Mouse (Mus musculus): Measurements from ENCODE around the gene Nim1k.
"Not testable (repeated sequence)": the region's sequence is repeated elsewhere in the genome, so short reads cannot be mapped to it uniquely, and the experiment has no call there.

The Nim1k gene

DNA sequence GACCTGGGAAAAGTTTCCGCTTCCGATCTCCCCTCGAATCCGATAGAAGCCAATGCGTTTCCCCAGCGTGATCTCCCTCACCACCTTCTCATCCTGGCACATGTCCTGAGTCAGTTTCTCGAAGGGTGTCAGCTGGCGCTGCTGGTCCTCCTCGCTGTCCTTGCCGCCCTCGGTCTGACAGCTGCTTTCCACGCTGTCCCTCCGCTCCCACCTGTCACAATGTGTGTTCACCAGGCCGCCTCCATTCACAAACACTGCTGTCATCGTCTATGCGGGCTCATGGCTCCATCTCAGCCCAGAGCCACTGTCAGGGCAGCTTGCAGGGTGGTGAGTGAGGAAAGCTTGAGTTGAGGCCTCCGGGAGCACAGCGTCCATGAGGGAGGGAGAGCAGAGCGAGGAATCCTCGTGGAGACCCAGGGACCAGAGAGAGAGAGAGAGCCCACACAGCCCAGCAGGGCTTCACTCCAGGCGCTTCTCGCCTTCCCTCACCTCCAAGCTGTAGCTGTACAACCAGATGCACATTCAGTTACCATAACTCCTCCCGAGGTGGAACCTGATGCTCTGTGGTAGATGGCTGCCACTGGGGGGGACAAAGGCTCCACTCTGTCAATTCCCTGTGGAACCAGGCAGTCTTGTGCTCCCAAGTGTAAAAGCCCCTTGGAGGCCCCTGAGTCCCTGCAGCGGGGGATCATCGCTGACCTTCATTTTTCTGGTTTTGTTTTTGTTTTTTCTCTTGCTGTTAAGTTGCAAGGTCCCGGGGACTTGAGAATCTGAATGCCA is 27.9 kb downstream of the Nim1k start:
- DNase-seq (ENCODE audit: inconsistent ontology term), result no peak

DNA sequence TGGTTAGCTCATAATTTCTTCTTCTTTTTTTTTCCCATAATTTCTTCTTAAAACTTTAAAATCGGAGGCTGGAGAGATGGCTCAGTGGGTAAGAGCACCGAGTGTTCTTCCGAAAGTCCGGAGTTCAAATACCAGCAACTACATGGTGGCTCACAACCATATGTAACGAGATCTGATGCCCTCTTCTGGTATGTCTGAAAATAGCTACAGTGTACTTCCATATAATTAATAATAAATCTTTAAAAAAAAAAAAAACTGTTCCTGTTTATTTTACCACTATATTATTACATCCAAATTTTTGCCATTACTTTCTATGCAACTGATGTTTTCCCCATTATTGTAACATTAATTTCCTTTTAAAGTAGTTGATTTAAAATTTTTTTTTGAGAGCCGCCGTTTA is 31.1 kb downstream of the Nim1k start:
- DNase-seq (ENCODE audit: inconsistent ontology term), result no peak

DNA sequence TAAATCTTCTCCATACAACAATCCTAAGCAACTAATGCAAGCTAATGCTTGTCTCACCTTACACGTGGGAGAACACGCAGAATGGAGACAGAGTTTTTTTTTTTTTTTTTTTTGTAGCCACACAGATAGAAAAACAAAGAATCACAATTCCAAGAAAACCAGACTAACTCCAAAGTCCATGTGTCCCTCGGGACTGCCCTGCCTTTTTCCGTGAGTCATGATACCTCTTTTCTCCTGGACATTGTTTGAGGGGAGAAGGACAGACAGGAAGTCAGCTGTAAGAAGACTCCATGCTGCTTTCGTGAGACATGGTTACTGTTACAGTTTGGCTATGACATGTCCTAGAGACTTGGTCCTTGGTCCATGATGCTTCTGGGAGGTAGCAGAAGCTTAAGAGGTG is 32.3 kb downstream of the Nim1k start:
- no peak for DNase-seq (ENCODE audit: inconsistent ontology term)

DNA sequence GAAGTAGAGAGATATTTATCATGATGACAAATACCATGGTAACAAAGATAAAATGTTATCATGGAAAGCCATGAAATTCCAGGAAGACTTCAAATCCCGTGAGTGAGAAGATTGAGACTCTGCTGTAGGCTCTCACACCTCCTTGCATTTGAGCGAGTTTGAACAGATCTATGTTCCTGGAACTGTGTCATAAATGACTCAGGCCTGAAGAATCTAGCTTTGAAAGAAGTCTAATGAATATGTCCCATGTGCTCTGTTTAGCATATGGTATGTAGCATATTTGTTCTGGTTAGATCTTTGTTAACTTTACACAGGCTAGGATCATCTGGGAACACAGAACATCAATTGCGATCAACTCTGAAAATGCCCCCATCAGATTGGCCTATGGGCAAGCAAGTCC is 33.2 kb downstream of the Nim1k start:
- peak; percentile 27 for DNase-seq (ENCODE audit: inconsistent ontology term)

DNA sequence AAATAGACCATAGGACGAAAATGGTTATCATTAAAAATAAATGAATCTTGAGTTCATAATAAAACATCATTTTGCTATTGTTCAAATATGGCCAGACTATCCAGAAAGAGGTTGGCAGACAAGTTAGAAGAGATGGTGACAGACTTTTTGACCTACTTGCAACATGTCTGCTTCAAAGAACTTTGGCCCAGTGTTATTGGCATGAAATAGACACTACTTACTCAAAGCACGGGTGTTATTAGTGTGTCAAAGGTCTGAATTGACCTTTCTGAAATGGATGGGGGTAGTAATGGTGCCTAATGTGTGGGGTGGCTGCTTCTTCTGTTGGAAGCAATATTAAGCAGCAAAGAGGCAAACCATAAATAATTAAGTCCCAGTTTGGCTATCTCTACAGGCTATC is 39.6 kb downstream of the Nim1k start:
- DNase-seq (ENCODE audit: inconsistent ontology term), result no peak

DNA sequence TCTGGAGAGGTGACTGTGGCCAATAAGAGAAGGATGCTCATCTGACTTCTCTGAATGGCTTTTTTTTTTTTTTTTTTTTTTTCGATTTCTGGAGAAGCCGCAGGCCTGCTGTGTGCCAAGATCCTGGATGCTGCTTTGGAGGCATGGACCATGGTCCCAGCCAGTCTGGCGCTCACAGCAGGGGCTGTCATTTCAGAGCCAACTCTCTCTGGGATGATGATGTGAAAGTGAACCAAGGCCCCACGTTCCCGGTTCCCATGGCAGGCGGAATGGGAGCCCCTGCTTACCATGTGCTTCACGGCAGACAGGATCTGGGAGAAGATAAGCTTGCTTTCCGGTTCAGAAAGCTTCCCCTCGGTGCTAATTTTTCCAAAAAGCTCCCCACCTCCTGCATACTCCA is 41.9 kb downstream of the Nim1k start:
- DNase-seq (ENCODE audit: inconsistent ontology term), result no peak

DNA sequence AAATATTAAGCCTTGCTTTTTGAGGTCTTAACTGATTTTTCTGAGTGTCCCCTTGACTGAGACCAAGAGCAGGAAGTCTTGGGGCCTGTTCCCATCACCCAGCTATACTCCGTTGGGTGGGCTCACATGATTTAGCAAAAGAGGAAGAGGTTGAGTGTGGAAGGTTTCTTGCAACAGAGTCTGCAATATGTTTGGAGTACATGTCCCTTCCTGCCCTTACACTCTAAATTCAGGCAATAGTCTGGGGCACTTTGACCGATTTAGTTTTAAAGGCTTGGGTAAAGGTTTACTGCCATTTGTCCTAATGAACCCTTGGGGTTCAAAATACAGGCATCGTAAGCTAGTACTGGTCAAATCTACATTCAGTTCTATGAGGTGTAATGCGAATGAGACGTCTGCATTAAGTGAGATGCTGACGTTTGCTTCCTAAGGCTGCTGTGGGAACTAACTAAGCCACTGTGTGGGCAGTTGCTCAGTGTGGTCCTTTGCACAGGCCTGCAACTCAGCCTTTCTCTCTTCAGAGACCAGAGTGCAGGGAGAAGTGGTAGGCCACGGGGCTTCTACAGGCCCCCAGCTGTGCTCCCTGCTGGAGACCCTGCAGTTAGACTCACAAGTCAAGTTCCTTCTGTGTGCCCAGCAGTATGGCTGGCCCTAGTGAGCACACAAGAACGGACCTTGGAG is 42.4 kb downstream of the Nim1k start:
- no peak for DNase-seq (ENCODE audit: inconsistent ontology term)

DNA sequence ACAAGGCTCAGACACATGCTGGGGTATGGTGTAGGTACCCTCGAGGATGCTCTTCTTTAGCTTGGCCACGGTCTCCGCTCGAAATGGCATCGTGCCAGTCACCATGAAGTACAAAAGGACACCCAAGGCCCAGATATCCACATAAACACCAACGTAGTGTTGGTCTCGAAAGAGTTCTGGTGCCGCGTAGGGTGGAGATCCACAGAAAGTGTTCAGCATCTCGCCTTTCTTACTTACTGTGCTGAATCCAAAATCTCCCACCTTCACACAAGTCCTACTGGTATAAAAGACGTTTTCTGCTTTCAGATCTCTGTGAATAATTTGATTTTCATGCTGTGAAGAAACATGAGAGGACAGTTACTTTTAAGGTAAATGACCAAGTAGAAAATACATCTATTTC is 43.2 kb downstream of the Nim1k start:
- no peak for DNase-seq (ENCODE audit: inconsistent ontology term)

DNA sequence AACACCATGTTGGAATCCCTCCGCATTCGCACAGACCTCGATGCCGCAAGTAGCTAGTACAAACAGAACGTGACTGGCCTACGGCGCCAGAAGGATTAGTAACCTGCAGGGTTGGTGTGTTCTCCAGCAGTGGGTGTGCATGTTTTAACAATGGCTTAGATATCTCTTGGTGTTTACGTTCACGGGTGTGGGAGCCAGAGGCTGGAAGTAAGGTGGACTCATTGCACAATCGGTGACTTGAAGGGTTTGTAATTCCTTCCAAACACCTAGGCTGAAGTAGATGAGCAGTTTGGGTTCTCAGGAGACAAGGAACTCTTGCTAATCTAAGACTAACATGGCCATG is 45.4 kb downstream of the Nim1k start:
- no peak for DNase-seq (ENCODE audit: inconsistent ontology term)

DNA sequence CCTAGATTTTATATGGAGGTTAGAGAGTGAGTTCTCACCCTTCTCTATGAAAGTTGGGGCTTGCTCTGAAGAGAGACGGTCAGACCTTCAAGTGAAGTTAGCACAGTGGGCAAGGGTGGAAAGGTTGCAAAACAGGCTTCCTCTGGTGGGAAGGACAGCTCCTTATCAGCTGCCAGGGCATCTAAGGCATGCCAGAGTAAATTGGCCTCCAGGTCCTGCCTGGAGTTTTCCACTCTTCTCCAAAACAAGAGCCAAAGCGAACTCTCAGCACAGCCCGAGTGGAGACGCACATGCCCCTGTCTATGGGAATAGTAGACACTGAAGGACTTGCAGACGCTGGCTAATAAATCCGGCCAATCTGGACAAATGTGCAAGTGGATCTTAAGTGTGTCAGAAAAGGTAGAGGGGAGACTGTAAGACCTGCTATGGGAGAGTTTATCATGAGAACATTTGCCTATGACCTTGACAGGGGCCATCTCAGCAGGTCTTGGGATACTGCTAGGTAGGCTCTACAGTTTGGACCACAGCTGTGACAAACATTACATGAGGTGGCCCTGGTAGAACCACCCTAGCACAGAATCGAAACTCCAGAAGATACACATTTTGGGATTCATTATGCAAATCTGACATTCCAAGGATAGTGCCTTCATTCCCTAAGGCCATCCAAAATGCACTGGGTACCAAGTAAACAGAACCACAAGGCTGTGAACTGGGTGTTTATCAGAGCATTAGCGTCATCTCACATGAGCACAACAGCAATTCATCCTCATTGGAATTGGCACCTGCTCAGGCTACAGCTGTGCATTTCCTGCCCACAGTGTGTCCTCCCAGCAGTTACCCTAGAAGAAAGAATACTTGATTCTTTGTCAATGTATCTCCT is 46.1 kb downstream of the Nim1k start:
- no peak for DNase-seq (ENCODE audit: inconsistent ontology term)

DNA sequence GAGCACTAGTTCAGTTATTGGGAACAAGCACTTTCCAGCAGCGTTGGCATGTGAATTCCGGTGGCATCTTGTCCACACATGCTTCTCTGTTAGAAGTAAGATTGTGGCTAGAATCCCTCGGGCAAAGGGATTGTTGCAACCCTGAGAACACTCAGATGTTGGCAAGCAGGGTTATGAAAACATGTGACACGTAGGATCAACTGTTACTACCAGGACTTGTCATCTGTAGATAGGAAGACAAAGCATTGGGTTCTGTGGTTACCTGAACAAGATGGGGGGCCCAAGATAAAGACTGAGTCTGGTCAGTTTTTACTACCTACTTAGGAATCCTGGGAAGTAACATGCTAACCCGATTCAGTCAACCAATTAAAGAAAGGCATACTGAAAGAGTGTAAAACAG is 46.7 kb downstream of the Nim1k start:
- no peak for DNase-seq (ENCODE audit: inconsistent ontology term)

DNA sequence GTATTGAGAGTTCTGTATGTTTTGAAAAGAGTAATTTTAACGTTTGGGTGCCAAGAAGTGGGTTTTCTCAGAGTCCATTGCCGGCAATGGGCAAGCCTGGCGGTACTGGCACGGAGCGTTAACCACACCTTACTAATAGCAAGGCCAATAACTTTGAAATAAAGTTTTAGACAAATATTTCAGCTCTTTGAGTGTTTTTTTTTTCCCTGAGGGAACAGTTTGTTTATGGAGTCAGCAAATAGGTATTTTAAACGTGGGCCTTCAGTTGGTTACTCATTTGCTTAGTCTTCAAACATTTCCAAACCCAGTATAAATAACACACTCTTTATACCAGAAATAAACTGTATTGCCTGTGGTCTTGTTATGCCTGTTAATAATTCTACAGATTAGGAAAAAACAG is 47.8 kb downstream of the Nim1k start:
- no peak for DNase-seq (ENCODE audit: inconsistent ontology term)

DNA sequence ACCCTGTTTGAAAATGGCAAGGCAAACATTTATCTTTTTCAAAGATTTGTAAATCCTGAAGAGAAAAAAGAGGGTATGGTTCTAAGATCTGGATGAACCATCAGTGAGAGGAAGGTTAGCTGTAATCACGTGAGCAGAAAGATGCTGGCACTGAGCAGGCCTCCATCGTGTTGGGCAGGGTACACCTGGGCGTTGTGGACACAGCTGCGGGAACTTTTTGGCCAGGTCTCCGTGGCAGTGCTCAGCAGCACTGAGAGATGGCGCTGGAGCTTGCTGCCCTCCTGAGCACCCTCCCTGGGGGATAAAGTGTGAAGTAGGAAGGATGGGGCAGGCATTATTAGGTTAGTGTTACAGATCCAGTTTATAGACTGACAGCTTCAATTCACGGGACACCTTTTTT is 48.7 kb downstream of the Nim1k start:
- no peak for DNase-seq (ENCODE audit: inconsistent ontology term)

DNA sequence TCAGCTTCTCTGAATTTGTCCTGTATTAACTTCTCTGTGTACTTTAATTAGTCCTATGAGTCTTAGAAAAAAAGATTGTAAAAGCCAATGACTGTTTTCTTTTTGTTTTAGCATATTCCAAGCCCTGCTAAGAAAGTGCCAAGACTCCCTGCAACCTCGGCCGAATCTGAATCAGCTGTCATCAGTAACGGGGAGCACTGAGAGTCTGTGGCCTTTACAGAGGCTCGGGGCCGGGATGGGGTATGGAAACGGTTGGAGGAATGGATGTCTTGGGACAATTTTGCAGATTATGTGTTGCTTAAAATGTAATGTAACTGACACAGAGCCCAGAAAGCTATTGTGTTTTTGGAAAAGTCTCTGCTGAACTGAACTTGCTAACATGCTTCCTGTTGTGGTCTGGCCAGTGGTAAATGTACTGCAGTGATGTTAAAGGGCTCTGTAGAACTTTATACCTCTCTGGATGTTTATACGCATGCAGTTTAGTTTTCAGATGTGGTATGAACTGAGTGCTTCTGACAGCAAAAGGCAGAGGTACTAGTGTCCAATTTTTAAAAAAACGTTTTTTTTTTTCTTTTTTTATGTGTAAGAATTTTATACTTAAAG is 49.3 kb downstream of the Nim1k start:
- DNase-seq (ENCODE audit: inconsistent ontology term), result not testable (repeated sequence)

DNA sequence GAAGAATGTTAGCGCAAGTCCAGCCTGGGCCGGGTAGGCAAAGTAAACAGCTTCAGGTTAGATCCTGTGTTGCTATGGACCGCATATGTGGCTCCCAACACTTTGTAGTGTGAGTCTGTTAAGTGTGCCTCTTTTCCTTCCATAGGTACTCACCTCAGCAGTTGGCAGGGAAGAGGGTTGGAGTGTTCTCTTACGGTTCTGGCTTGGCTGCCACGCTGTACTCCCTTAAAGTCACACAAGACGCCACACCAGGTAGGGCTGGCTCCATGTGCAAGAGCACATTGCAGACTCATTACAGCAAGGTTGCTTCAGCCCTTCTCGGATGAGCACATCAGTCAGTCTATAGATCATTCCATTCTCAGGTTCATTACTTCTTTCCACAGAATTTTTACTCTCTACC is 51.4 kb downstream of the Nim1k start:
- DNase-seq (ENCODE audit: inconsistent ontology term), result no peak

DNA sequence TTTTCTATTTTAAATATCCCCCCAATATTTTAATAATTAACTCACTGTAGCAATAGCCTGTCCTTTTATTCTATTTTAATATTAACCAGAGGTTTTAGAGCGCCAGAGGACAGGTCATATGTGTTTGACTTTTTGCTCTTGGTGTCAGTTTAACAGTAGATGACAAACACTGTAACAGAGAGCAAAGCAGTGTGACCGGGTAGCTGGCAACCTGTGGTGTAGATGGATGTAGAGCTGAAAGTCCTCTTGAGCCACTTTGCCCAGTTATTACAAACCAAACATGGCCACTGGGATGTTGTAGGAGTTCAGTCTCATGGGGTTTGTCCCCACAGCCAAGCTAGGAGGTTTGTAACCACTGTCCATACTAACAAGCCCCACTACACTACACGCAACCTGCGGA is 57.2 kb downstream of the Nim1k start:
- DNase-seq (ENCODE audit: inconsistent ontology term), result no peak

DNA sequence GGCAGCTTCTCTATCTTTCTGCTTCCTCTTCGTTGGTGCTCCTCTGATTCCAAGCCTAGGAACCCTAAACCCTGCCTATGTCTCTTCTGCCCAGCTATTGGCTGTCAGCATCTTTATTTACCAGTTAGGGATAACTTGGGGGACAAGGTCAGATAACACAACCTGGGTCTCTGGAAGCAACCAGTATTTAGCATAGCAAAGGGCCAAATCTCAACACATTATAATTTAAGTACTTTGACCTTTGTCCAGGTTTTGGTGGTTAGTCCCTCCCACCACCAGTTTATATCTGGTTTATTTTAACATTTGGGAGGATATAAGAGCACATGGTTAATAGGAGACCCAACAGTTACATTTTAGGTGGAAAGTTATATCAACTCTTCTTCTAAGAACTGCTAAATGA is 59.2 kb downstream of the Nim1k start:
- DNase-seq (ENCODE audit: inconsistent ontology term), result no peak

DNA sequence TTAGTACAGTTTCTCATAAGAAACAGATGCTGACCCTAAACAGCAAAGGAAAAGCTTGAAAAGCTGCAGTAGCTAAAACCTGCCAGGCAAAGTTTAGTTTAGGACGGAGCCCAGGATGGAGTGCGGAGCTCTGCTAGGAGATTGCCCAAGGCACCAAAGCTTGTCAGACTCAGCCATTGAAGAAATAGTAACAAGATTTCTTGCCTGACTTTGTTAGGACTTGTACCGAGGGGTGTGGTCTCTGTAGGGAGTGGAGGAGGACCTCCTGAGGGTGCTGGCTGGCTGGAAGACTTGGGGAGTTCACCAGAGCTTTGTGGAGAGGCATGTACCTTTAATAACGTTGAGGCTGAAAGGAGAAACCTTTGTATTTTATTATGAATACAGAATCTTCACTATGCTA is 60.0 kb downstream of the Nim1k start:
- no peak for DNase-seq (ENCODE audit: inconsistent ontology term)

DNA sequence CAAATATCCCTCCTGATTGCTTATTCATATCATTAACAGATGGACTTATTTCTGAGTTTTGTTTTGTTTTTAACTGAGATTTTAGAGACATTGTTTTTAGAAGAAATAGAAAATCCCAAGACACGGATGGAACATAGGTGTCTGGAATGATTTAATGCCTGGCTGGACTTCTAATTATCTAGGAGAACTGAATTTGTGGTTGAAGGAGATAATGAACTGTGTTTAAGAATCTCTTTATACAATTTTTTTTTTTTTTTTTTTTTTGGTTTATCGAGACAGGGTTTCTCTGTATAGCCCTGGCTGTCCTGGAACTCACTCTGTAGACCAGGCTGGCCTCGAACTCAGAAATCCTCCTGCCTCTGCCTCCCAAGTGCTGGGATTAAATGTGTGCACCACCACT is 63.7 kb downstream of the Nim1k start:
- not testable (repeated sequence) for DNase-seq (ENCODE audit: inconsistent ontology term)

DNA sequence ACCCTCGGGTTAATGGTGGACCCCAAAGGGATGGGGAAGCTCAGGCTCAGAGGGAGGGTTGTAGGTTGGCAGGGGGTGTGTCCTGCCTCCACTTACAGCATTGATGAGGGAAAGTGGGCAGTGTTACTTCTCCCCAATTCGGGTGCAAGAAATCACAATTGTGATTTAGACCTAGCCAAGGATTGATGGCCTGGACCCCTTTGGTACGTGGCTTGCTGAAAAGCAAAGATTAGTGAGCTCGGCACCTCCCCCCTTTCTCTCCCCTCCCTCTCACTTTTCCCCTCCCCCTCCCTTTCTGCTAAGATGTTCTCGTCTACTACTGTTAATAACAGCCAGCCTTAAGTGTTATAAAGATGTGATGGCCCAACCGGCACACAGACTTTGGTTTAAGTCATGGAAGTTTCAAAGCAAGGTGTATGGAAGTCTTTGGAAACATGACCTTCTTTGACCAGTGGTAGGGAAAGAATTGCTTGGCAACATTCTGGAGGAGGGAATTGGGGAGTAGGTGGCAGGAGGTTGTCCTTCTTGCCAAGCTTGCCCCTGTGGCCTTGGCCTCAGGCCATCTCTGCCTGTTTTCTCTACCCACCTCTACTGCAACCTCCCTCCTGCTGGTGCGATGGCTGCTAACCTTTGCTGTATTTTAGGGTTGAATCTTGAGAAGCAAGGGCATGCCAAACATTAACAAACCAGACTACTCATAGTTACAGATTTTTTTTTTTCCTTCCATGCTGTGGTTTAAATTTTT is 64.6 kb downstream of the Nim1k start:
- DNase-seq (ENCODE audit: inconsistent ontology term), result peak; percentile 35

DNA sequence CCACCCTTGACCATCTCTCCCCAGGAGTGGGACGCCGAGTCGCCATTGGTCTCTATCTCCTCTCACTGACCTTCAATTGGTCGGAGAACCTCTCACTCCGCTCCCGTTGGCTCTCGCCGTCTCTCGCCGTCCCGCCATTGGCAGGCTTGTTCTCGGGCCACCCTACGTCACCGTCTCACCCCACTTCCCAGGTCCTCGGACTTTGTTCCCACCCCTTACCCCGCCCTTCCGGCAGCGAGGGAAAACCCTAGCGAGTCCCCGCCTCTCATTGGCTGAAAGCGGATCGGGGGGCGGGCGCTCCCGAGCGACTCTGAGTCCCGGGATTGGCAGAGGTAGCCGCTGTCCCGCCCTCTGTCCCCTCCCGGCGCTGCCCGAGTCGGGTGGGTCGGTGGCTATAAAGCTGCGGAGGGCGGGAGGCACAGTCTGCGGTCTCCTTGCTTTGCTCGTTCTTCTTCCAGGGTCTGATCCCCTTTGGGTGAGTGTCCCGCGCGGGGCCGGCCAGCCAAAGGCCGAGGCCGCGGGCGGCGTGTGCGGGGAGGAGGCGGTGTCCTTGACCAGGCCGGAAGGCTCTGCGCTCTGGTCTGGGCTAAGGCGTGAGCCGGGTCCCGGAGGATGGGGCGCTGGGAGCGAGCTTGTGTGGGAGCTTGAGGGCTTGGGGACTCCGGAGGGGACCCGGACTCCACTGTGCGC is 65.5 kb downstream of the Nim1k start, which contains the start of gene Hmgcs1:
Gene Hmgcs1 (plus strand): TSS at position 341 of the 690 bp plus-strand sequence.
- peak; percentile 100 for DNase-seq (ENCODE audit: inconsistent ontology term)

All from Muller cell, postnatal 12 days (primary cell).